Mouse (Mus musculus) ovary, adult 18-20 months (tissue): ENCODE results near the gene Cask.

Experiments used
- DNase-seq: peaks from one replicate; pipeline ENCODE4 v3.0.0; 2022; ENCODE audit warnings: low spot score, mixed read lengths

Gene Cask

GRCm38 (mm10) chrX:13518019-13518418 lies 333.1 kb downstream of the Cask start:
- no peak for DNase-seq

- DNase-seq, result no peak
These were observed 334.7 kb downstream of the Cask start for GRCm38 (mm10) chrX:13516451-13516850.

GRCm38 (mm10) chrX:13513864-13514263 lies 337.3 kb downstream of the Cask start:
- DNase-seq, result no peak

- DNase-seq, result no peak
These were observed 338.0 kb downstream of the Cask start for GRCm38 (mm10) chrX:13513127-13513526.

GRCm38 (mm10) chrX:13506376-13506775 lies 344.8 kb downstream of the Cask start:
- DNase-seq, result no peak

- no peak for DNase-seq
These were observed 346.8 kb downstream of the Cask start for GRCm38 (mm10) chrX:13504389-13504788.

GRCm38 (mm10) chrX:13502862-13503375 lies 348.2 kb downstream of the Cask start:
- no peak for DNase-seq

GRCm38 (mm10) chrX:13500284-13500683 lies 350.9 kb downstream of the Cask start:
- no peak for DNase-seq

- DNase-seq, result no peak
These were observed 356.1 kb downstream of the Cask start for GRCm38 (mm10) chrX:13494892-13495703.

GRCm38 (mm10) chrX:13492922-13493321 lies 358.2 kb downstream of the Cask start:
- no peak for DNase-seq

- no peak for DNase-seq
These were observed 360.2 kb downstream of the Cask start for GRCm38 (mm10) chrX:13490941-13491340.

- DNase-seq, result no peak
These were observed 361.4 kb downstream of the Cask start for GRCm38 (mm10) chrX:13489761-13490160.

- no peak for DNase-seq
These were observed 362.2 kb downstream of the Cask start for GRCm38 (mm10) chrX:13489001-13489400.

GRCm38 (mm10) chrX:13484447-13484846 lies 366.7 kb downstream of the Cask start:
- no peak for DNase-seq

- no peak for DNase-seq
These were observed 368.6 kb downstream of the Cask start for GRCm38 (mm10) chrX:13482576-13482975.

GRCm38 (mm10) chrX:13479570-13479969 lies 371.6 kb downstream of the Cask start:
- DNase-seq, result no peak

- DNase-seq, result no peak
These were observed 372.9 kb downstream of the Cask start for GRCm38 (mm10) chrX:13478298-13478697.

- DNase-seq, result no peak
These were observed 373.6 kb downstream of the Cask start for GRCm38 (mm10) chrX:13477596-13477995.

GRCm38 (mm10) chrX:13475382-13475781 lies 375.8 kb downstream of the Cask start:
- DNase-seq, result no peak

GRCm38 (mm10) chrX:13472751-13473225 lies 378.4 kb downstream of the Cask start:
- no peak for DNase-seq

GRCm38 (mm10) chrX:13471925-13472324 lies 379.2 kb downstream of the Cask start:
- no peak for DNase-seq

GRCm38 (mm10) chrX:13469160-13470116 lies 381.7 kb downstream of the Cask start:
- no peak for DNase-seq
